Mouse (Mus musculus) hindbrain, embryonic 16.5 days (tissue): Measurements from ENCODE around the gene Gnb5. TPM values are rescaled to one million over a fixed set of nuclear protein-coding genes. Genes with fewer than 3 reads are reported as not detected.

Experiments
- ATAC-seq: fragments of 200-750 bp; cut with Nextera tagmentation; 2 replicates; pipeline ENCODE4 v1.8.0; 2017; ENCODE audit warnings: moderate TSS enrichment, moderate library complexity
- H3K27ac ChIP-seq: fragments of 300-500 bp; sonication (generic); 2 replicates; pipeline ENCODE4 v1.5.1; 2014; ENCODE audit warnings: low read depth, mild to moderate bottlenecking, control low read depth, low read length, moderate library complexity
- H3K27me3 ChIP-seq: fragments of 300-500 bp; sonication (generic); replicated peaks from 2 replicates; pipeline ENCODE4 v1.6.1; 2014; ENCODE audit warnings: low read length; ENCODE audit not compliant: control insufficient read depth, insufficient read depth
- H3K36me3 ChIP-seq: fragments of 300-500 bp; sonication (generic); 2 replicates; pipeline ENCODE4 v1.6.1; 2014; ENCODE audit warnings: mild to moderate bottlenecking, low read length, moderate library complexity, mixed read lengths; ENCODE audit not compliant: control insufficient read depth, insufficient read depth
- H3K4me1 ChIP-seq: fragments of 300-500 bp; sonication (generic); 2 replicates; pipeline ENCODE4 v1.6.1; 2014; ENCODE audit warnings: low read depth, low read length; ENCODE audit not compliant: control insufficient read depth, insufficient read depth
- H3K4me2 ChIP-seq: fragments of 300-500 bp; sonication (generic); 2 replicates; pipeline ENCODE4 v1.6.1; 2014; ENCODE audit warnings: mild to moderate bottlenecking, low read length, control low read depth, moderate library complexity
- H3K4me3 ChIP-seq: fragments of 300-500 bp; sonication (generic); 2 replicates; pipeline ENCODE4 v1.5.1; 2014; ENCODE audit warnings: mild to moderate bottlenecking, low read length, control low read depth, moderate library complexity
- H3K9ac ChIP-seq: fragments of 300-500 bp; sonication (generic); 2 replicates; pipeline ENCODE4 v1.6.1; 2014; ENCODE audit warnings: low read depth, mild to moderate bottlenecking, control low read depth, low read length, moderate library complexity
- H3K9me3 ChIP-seq: fragments of 300-500 bp; sonication (generic); 2 replicates; pipeline ENCODE4 v1.6.1; 2014; ENCODE audit warnings: mild to moderate bottlenecking, low read length, moderate library complexity; ENCODE audit not compliant: control insufficient read depth
- WGBS: fragments of 180-500 bp; shearing (Covaris S2); extraction: QIAGEN DNeasy Blood & Tissue Kit; methylation state at CpG from one replicate; pipeline ENCODE4 v1.1.7; 2014; 5-methylcytosine and 5-hydroxymethylcytosine counted together
- polyA plus RNA-seq: library from polyadenylated mRNA; unstranded; fragments of >200 nt; fragmentation: Nextera tagmentation; extraction: Ambion mirVana; gene quantifications from 2 replicates; pipeline ENCODE4 v1.2.1, GENCODE M21; 2015

Gnb5 gene
- polyA plus RNA-seq, 1 experiment from 2014 or later: 97.7 TPM

DNA sequence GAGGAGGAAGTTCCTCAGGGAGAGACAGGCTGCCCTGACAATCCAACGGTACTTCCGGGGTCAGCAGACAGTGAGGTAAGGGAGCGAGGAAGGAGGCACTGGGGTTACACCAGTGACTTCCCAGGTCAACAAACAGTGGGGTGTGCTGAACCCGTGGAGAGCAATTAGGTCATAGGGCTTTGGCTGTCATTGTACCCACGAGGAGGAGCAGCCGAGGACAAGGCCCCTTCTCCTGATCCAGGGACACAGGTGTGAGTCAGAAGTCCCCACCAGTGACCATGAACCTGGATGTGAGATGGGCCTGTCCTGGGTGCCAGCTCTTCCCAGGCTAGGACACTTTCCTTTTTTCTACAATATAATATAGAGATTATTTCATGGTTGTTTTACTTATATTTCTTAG, 32.4 kb upstream of the Gnb5 start:
- no peak overlapping the region for H3K27ac ChIP-seq
- WGBS: 74% methylated on average over 6 of the region's 6 CpGs
- H3K4me1 ChIP-seq: no peaks in the 10 kb centered on the region
- no peak overlapping the region for H3K4me3 ChIP-seq
- no peak for ATAC-seq
- no peaks in the 10 kb centered on the region for H3K36me3 ChIP-seq
- no peaks in the 10 kb centered on the region for H3K9me3 ChIP-seq
- no peak overlapping the region for H3K4me2 ChIP-seq
- H3K9ac ChIP-seq: no peak overlapping the region
- H3K27me3 ChIP-seq: no peaks in the 10 kb centered on the region

DNA sequence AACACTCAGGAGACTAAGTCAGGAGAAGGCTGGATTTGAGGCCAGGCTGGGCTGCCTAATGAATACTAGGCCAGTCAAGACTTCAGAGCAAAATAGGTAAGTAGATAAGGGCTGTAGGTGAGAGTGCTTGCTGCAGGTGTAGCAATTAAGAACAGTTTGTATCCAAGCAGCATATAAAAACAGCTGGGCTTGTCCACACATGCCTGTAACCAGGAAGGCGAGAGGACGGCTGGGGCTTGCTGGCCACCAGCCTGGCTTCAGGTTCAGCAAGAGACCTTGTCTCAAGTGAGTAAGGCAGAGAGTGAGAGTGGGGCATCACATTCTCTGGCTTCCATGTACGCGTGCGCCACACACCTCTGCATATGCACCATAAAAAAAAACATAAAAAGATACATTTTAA, 31.6 kb upstream of the Gnb5 start:
- H3K27me3 ChIP-seq: no peaks in the 10 kb centered on the region
- no peak overlapping the region for H3K4me2 ChIP-seq
- no peak overlapping the region for H3K27ac ChIP-seq
- no peaks in the 10 kb centered on the region for H3K4me1 ChIP-seq
- no peaks in the 10 kb centered on the region for H3K36me3 ChIP-seq
- ATAC-seq: no peak
- no peak overlapping the region for H3K9ac ChIP-seq
- no peak overlapping the region for H3K4me3 ChIP-seq
- no peaks in the 10 kb centered on the region for H3K9me3 ChIP-seq
- 93% methylated on average over 5 of the region's 5 CpGs for WGBS

DNA sequence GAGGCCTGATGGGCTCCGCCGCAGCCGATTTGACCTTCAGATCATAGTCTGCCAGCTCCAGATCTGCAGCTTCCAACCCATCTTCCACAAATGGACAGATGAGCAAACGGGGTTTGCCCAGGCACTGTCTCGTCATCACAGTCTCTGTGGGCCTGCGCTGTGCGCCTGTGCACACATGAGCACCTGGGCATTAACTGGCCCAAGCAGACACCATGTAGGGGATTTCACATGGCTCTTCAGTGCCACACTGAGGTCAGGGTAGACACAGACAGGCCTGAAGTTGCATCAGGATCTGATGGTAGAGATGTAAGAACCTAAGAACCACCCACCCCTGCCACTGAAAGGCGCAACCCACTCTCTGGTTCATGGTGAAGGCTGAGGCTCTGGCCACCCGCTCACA, 31.0 kb upstream of the Gnb5 start:
- WGBS: 95% methylated on average over 9 of the region's 9 CpGs

DNA sequence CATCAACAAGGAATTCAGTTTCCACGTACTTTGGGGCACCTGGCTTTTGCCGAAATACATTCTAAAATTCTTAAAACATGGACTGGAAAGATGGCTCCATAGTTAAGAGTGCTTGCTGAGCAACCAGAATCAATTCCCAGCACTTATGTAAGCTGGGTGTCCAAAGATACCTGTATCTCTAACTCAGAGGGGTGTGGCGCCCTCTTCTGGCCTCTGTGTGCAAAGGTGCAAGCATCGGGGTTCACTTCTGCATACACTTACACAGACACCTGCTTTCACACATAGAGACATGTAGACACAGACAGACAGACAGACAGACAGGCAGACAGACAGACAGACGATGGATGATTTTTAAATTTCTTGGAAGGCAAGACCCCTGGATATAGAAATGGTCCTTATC, 25.3 kb upstream of the Gnb5 start:
- Histone ChIP-seq H3K4me3 (no peak overlapping the region), H3K27ac (no peak overlapping the region), H3K9me3 (no peaks in the 10 kb centered on the region), H3K4me1 (no peaks in the 10 kb centered on the region), H3K36me3 (no peaks in the 10 kb centered on the region), H3K4me2 (no peak overlapping the region), H3K27me3 (no peaks in the 10 kb centered on the region), H3K9ac (no peak overlapping the region)
- WGBS: 45% methylated on average over 5 of the region's 5 CpGs
- ATAC-seq: no peak

More for the DNA sequence above, 31.0 kb upstream of the Gnb5 start:
- H3K36me3 ChIP-seq: no peaks in the 10 kb centered on the region
- H3K4me1 ChIP-seq: no peaks in the 10 kb centered on the region
- ATAC-seq: no peak
- no peak overlapping the region for H3K9ac ChIP-seq
- H3K4me2 ChIP-seq: no peak overlapping the region
- no peaks in the 10 kb centered on the region for H3K27me3 ChIP-seq
- no peak overlapping the region for H3K4me3 ChIP-seq
- no peak overlapping the region for H3K27ac ChIP-seq
- H3K9me3 ChIP-seq: no peaks in the 10 kb centered on the region

DNA sequence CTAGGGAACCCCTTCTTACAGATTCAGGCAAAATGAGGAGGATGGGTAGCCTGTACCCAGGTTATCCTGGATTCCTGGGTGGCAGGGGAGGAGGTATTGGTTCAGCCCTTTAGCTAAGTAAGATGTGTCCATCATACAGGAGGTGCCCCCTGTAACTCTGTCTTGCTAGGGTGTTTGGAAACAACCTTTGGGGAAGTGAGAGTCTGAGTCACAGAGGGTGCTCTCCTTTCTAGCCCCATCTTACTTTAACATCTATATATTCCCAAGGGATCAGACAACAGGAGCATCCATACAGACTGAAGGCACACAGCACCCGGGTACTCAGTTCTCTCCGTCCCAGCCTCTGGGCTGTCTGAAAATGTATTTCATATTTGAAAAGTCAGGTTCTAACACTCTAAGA, 23.9 kb upstream of the Gnb5 start:
- Histone ChIP-seq H3K36me3 (no peaks in the 10 kb centered on the region), H3K27ac (no peak overlapping the region), H3K4me2 (no peak overlapping the region), H3K9me3 (no peaks in the 10 kb centered on the region), H3K4me3 (no peak overlapping the region), H3K4me1 (no peaks in the 10 kb centered on the region), H3K27me3 (no peaks in the 10 kb centered on the region), H3K9ac (no peak overlapping the region)
- WGBS: 91% methylated on average over 2 of the region's 2 CpGs
- no peak for ATAC-seq

DNA sequence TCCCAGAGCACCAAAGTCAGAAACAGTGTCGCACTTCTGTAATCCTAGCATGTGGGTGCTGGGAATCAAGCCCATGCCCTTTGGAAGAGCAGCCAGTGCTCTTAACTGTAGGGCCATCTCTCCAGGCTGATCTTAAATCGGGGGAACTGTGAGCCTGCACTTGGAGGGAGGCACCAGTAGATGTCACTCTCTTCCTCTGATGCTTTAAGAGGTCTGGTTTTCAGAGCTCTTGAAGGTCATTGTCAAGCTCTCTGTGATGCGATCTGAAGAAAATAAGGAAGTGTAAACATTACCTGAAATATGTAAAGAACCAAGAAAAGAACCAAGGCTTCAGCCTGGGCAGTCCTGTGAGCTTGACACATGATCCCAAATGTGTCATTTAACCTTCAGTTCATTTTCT, 23.3 kb upstream of the Gnb5 start:
- H3K4me2 ChIP-seq: no peak overlapping the region
- H3K4me1 ChIP-seq: no peaks in the 10 kb centered on the region
- no peaks in the 10 kb centered on the region for H3K36me3 ChIP-seq
- H3K27ac ChIP-seq: no peak overlapping the region
- peak; percentile 83 for ATAC-seq
- H3K27me3 ChIP-seq: no peaks in the 10 kb centered on the region
- H3K9ac ChIP-seq: no peak overlapping the region
- no peaks in the 10 kb centered on the region for H3K9me3 ChIP-seq
- WGBS: 15% methylated on average over 3 of the region's 3 CpGs
- no peak overlapping the region for H3K4me3 ChIP-seq

DNA sequence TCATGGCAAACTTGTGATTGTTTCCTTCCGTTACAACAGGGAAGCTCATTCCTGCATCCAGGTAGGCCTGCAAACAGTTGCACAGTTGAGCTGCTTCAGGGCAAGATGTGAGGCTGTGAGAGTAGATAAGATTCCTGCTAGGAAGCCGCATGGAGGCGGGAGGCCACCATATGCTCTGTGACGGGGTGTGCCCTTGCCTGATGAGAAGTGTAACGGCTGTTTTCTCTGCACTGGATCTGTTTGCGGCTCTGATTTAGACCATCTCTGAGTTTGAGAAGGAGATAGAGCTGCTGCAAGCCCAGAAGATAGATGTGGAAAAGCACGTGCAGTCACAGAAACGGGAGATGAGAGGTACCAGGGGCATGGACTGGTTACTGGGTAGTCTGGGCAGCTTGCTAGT, 22.5 kb upstream of the Gnb5 start:
- 83% methylated on average over 8 of the region's 8 CpGs for WGBS
- no peak overlapping the region for H3K4me3 ChIP-seq
- H3K27ac ChIP-seq: no peak overlapping the region
- no peak overlapping the region for H3K4me2 ChIP-seq
- H3K9me3 ChIP-seq: no peaks in the 10 kb centered on the region
- no peak overlapping the region for H3K9ac ChIP-seq
- no peaks in the 10 kb centered on the region for H3K36me3 ChIP-seq
- no peaks in the 10 kb centered on the region for H3K4me1 ChIP-seq
- no peaks in the 10 kb centered on the region for H3K27me3 ChIP-seq
- ATAC-seq: no peak

DNA sequence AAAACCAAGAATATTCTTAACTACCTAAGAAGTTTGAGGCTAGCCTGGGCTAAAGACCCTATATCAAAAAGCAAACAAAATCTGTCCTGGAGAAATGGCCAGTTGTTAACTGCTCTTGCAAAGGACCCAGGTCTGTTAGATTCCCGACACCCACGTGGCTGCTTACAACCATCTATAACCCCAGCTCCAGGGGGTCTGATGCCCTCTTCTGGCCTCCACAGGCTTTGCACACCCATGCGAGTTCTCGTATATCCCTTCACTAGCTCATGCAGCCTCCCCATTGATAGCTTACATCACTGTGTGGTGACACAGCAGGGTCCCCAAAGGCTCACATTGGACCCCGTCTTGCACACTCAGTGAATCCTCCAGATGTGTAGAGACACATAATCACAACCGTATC, 20.7 kb upstream of the Gnb5 start:
- Histone ChIP-seq H3K4me2 (no peak overlapping the region), H3K27ac (no peak overlapping the region), H3K4me3 (no peak overlapping the region), H3K9ac (no peak overlapping the region), H3K27me3 (no peaks in the 10 kb centered on the region), H3K36me3 (no peaks in the 10 kb centered on the region), H3K4me1 (no peaks in the 10 kb centered on the region), H3K9me3 (no peaks in the 10 kb centered on the region)
- ATAC-seq: no peak
- 80% methylated on average over 6 of the region's 6 CpGs for WGBS

DNA sequence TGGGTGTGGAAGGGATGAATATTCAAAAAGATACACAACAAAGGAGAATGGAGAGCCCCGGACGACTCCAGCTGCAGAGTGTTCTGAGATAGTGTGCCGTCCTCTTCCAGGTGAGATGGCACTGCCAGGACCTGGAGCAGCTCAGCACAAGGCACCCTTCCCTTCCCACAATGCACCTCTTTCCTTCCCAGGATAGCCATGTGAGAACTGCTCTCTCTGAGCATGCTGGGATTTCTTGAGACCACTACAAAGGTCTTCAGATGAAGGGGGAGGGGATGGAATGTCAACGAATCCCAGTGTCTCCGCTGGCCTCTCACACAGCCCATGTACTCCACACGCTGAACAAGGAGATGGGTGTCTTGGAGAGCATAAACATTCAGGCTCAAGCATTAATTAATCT, 18.5 kb upstream of the Gnb5 start:
- 64% methylated on average over 6 of the region's 6 CpGs for WGBS
- Histone ChIP-seq H3K4me1 (no peaks in the 10 kb centered on the region), H3K9ac (no peak overlapping the region), H3K4me2 (no peak overlapping the region), H3K4me3 (no peak overlapping the region), H3K36me3 (no peaks in the 10 kb centered on the region), H3K9me3 (no peaks in the 10 kb centered on the region), H3K27ac (no peak overlapping the region), H3K27me3 (no peaks in the 10 kb centered on the region)
- no peak for ATAC-seq

DNA sequence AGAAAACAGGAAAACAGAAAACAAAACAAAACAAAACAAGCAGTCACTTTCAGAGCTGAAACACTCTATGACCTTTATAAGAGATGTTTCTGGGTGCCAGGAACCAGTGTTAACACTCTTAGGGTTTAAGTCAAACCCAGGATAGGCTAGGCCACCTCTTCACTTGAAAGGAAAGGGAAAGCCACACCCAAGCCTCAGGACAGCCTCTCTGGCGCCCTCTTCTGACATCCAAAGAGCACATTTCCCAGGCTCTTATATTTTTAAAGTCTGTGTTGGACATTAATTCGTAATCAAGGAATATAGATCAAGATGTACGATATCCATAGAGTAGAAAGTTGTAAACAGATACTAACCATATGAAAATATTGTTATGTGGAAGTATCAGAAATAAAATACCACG, 16.5 kb upstream of the Gnb5 start:
- ATAC-seq: no peak
- no peak overlapping the region for H3K4me3 ChIP-seq
- H3K4me2 ChIP-seq: no peak overlapping the region
- no peaks in the 10 kb centered on the region for H3K9me3 ChIP-seq
- H3K9ac ChIP-seq: no peak overlapping the region
- H3K4me1 ChIP-seq: no peaks in the 10 kb centered on the region
- H3K27me3 ChIP-seq: no peaks in the 10 kb centered on the region
- no peak overlapping the region for H3K27ac ChIP-seq
- 46% methylated on average over 4 of the region's 4 CpGs for WGBS
- no peaks in the 10 kb centered on the region for H3K36me3 ChIP-seq
